Mouse (Mus musculus) midbrain, embryonic 12.5 days (tissue): ENCODE data around the gene Brms1. TPM values are rescaled to one million over a fixed set of nuclear protein-coding genes. Genes with fewer than 3 reads are reported as not detected.

Source experiments
- ATAC-seq: fragments of 200-750 bp; cut with Nextera tagmentation; 2 replicates; pipeline ENCODE4 v1.8.0; 2017; ENCODE audit warnings: low read depth, moderate TSS enrichment, moderate library complexity; ENCODE audit not compliant: low FRiP score
- H3K27ac ChIP-seq: fragments of 300-500 bp; sonication (generic); replicated peaks from 2 replicates; pipeline ENCODE4 v1.5.1; 2016; ENCODE audit warnings: mild to moderate bottlenecking
- H3K27me3 ChIP-seq: fragments of 300-500 bp; sonication (generic); 2 replicates; pipeline ENCODE4 v1.6.1; 2016; ENCODE audit warnings: mild to moderate bottlenecking
- H3K36me3 ChIP-seq: fragments of 300-500 bp; sonication (generic); 2 replicates; pipeline ENCODE4 v1.6.1; 2016
- H3K4me1 ChIP-seq: fragments of 300-500 bp; sonication (generic); 2 replicates; pipeline ENCODE4 v1.6.1; 2016
- H3K4me2 ChIP-seq: fragments of 300-500 bp; sonication (generic); replicated peaks from 2 replicates; pipeline ENCODE4 v1.6.1; 2016; ENCODE audit warnings: mild to moderate bottlenecking, moderate library complexity
- H3K4me3 ChIP-seq: fragments of 300-500 bp; sonication (generic); 2 replicates; pipeline ENCODE4 v1.5.1; 2016; ENCODE audit warnings: mild to moderate bottlenecking
- H3K9ac ChIP-seq: fragments of 300-500 bp; sonication (generic); replicated peaks from 2 replicates; pipeline ENCODE4 v1.6.1; 2016; ENCODE audit warnings: mild to moderate bottlenecking, moderate library complexity
- H3K9me3 ChIP-seq: fragments of 300-500 bp; sonication (generic); 2 replicates; pipeline ENCODE4 v1.6.1; 2016; ENCODE audit warnings: mild to moderate bottlenecking
- WGBS: fragments of 180-500 bp; shearing (Covaris S2); methylation state at CpG from one replicate; pipeline ENCODE4 v1.1.7; 2016; 5-methylcytosine and 5-hydroxymethylcytosine counted together
- polyA plus RNA-seq: library from polyadenylated mRNA; unstranded; fragments of >200 nt; fragmentation: Nextera tagmentation; extraction: Ambion mirVana; gene quantifications from 2 replicates; pipeline ENCODE4 v1.2.1, GENCODE M21; 2016

The Brms1 gene
- polyA plus RNA-seq, 1 experiment from 2014 or later, result 63.7 TPM

DNA sequence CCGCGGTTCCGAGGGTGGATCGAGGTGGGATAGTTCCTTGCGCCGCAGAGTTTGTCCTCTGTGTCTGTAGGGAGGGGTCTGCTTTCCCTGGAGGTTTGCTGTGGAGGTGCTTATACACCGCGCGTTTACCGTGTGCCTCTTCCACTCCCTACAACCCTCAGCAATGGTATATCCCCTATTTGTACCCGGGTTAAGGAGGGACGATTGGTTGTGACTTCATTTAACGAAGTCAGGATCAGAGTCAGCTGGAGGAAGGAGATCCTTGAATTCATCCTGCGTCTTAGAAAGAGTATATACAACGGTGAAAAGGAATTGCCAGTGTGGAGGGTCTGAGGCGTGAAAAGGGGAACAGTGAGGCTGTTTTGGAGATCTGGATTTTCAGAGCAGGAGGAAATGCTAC, 434 bp downstream of the Brms1 start:
- Histone ChIP-seq H3K4me2 (peak overlapping the region; percentile 100), H3K4me3 (peak overlapping the region; percentile 85), H3K27me3 (peaks cover 7% of the 10 kb centered on the region; the same call in 1 of the 2 replicates), H3K4me1 (peaks cover 38% of the 10 kb centered on the region), H3K9me3 (no peaks in the 10 kb centered on the region), H3K27ac (peak overlapping the region; percentile 69), H3K9ac (peak overlapping the region; percentile 88), H3K36me3 (peaks cover 28% of the 10 kb centered on the region)
- no peak for ATAC-seq
- WGBS, result 3% methylated on average over 16 of the region's 16 CpGs

DNA sequence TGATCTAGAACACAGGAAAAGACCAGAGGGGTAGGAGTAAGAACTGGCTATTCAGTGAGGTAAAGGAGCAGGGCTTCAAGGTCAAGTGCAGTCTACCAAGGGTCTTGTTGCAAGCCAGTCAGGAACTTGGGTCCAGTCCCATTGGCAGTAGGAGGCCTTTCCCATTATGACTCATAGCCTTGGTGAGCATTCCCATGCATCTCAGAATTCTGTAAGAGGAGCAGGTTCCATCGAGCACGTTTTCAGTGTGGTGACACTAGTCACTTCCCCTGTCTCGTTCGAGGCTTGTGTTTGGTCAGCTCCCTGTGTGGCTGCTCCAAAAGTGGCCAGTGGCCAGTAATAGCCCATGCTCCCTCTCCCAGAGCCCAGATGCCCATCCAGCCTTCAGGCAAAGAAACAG, 4.4 kb downstream of the Brms1 start:
- Histone ChIP-seq H3K4me1 (peaks cover 32% of the 10 kb centered on the region), H3K36me3 (peaks cover 58% of the 10 kb centered on the region), H3K27ac (no peak overlapping the region), H3K9me3 (no peaks in the 10 kb centered on the region), H3K9ac (no peak overlapping the region), H3K4me3 (no peak overlapping the region), H3K4me2 (no peak overlapping the region), H3K27me3 (peaks cover 11% of the 10 kb centered on the region)
- no peak for ATAC-seq
- 86% methylated on average over 4 of the region's 4 CpGs for WGBS

- no peak overlapping the region for H3K4me2 ChIP-seq
- H3K9ac ChIP-seq, result no peak overlapping the region
- H3K4me1 ChIP-seq, result peaks cover 25% of the 10 kb centered on the region
- WGBS, result 80% methylated on average over 14 of the region's 14 CpGs
- H3K27ac ChIP-seq, result no peak overlapping the region
- H3K36me3 ChIP-seq, result peaks cover 51% of the 10 kb centered on the region
- no peaks in the 10 kb centered on the region for H3K9me3 ChIP-seq
- peaks cover 39% of the 10 kb centered on the region for H3K27me3 ChIP-seq
- H3K4me3 ChIP-seq, result no peak overlapping the region
- ATAC-seq, result no peak
Observed at GRCm38 (mm10) chr19:5048138-5049056, 7.2 kb downstream of the Brms1 start.

DNA sequence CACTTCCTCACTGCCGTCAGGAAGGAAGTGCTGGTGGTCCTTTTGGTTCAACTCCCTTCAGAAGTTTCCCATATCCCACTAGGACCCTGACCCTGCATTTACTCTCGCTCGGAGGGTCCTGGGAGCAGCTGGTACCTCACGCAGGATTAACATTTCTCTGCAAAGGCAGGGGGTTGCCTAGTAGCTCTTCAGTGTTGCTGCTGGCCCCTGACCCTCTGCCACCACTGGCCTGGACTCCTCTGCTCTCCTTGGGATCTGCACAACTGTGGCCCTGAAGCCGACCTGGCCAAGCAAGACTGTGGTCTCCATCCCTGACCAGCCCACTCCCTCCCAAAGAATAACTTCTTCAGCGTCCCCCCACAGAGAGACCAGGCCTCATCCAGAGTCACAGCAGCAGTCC, 8.2 kb downstream of the Brms1 start:
- ATAC-seq, result no peak
- 42% methylated on average over 6 of the region's 6 CpGs for WGBS
- Histone ChIP-seq H3K4me1 (peaks cover 25% of the 10 kb centered on the region), H3K9me3 (no peaks in the 10 kb centered on the region), H3K36me3 (peaks cover 43% of the 10 kb centered on the region), H3K9ac (no peak overlapping the region), H3K27ac (peak overlapping the region; percentile 15; the same call in 1 of the 2 replicates), H3K4me3 (no peak overlapping the region), H3K4me2 (no peak overlapping the region), H3K27me3 (peaks cover 49% of the 10 kb centered on the region)

GRCm38 (mm10) chr19:5050047-5050905, 9.1 kb downstream of the Brms1 start, which contains the start of gene Rin1:
Gene Rin1, plus strand, starts transcription at chr19:5050481.
- Histone ChIP-seq H3K27ac (peak within 1 kb of the TSS; percentile 15; the same call in 1 of the 2 replicates), H3K4me2 (peak within 1 kb of the TSS; percentile 11; the same call in 1 of the 2 replicates), H3K9me3 (no peaks in the 10 kb centered on the region), H3K9ac (0 out of 2 replicates have a peak within 1 kb of the TSS, but pooled peaks have one; percentile 28), H3K4me1 (peaks cover 25% of the 10 kb centered on the region), H3K27me3 (peaks cover 58% of the 10 kb centered on the region), H3K4me3 (peak within 1 kb of the TSS; percentile 6; the same call in 1 of the 2 replicates), H3K36me3 (peaks cover 42% of the 10 kb centered on the region)
- ATAC-seq, result peak; percentile 50
- 14% methylated on average over 14 of the region's 14 CpGs for WGBS

DNA sequence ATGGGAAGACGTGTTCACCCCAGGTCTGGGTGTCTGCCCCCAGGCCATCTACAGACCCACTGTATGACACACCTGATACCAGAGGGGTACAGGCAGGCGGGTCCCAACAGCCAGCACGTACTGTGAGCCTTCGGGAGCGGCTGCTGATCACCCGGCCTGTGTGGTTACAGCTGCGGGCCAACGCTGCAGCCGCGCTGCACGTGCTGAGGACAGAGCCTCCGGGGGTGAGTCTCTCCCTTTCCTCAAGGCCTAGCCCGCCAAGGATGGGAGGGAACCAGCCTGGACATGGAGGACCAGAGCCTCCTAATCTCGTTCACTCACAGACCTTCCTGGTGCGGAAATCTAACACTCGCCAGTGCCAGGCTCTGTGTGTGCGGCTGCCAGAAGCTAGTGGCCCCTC, 9.9 kb downstream of the Brms1 start:
- Histone ChIP-seq H3K27me3 (peaks cover 60% of the 10 kb centered on the region), H3K4me2 (peak overlapping the region; percentile 11; the same call in 1 of the 2 replicates), H3K4me1 (peaks cover 25% of the 10 kb centered on the region), H3K4me3 (peak overlapping the region; percentile 6; the same call in 1 of the 2 replicates), H3K36me3 (peaks cover 35% of the 10 kb centered on the region), H3K9me3 (no peaks in the 10 kb centered on the region), H3K27ac (no peak overlapping the region), H3K9ac (no peak overlapping the region)
- WGBS, result 6% methylated on average over 17 of the region's 17 CpGs
- peak; percentile 8; the same call in 1 of the 2 replicates for ATAC-seq

GRCm38 (mm10) chr19:5051515-5051914, 10.4 kb downstream of the Brms1 start:
- H3K4me1 ChIP-seq, result peaks cover 30% of the 10 kb centered on the region
- H3K9me3 ChIP-seq, result no peaks in the 10 kb centered on the region
- H3K4me3 ChIP-seq, result no peak overlapping the region
- WGBS, result 43% methylated on average over 3 of the region's 3 CpGs
- ATAC-seq, result no peak
- peaks cover 60% of the 10 kb centered on the region for H3K27me3 ChIP-seq
- H3K4me2 ChIP-seq, result peak overlapping the region; percentile 11; the same call in 1 of the 2 replicates
- no peak overlapping the region for H3K9ac ChIP-seq
- no peak overlapping the region for H3K27ac ChIP-seq
- H3K36me3 ChIP-seq, result peaks cover 31% of the 10 kb centered on the region

DNA sequence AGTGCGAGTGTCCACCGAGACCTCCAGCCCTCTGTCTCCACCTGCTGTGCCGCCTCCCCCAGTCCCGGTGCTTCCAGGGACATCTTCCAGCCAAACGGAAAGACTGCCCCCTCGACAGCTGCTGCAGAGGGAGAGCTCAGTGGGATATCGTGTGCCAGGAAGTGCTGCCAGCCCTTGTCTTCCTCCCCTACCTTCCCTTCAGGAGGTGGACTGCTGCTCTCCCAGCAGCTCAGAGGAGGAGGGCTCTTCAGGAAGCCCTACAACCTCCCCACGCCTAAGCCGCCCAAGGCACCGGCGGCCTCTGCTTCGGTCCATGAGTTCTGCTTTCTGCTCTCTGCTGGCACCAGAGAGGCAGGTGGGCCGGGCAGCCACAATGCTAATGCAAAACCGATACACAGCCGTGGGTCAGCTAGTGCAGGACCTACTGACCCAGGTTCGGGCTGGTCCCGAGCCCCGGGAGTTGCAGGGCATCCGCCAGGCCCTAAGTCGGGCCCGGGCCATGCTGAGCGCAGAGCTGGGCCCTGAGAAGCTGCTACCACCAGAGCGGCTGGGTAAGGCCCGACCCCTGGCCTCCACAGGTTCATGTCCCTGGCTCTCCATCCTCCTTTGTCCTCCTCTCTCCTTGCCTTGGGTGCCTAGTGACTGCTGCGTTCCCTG, 11.1 kb downstream of the Brms1 start:
- peaks cover 60% of the 10 kb centered on the region for H3K27me3 ChIP-seq
- peaks cover 23% of the 10 kb centered on the region for H3K36me3 ChIP-seq
- peaks cover 31% of the 10 kb centered on the region for H3K4me1 ChIP-seq
- 22% methylated on average over 25 of the region's 25 CpGs for WGBS
- ATAC-seq, result no peak
- H3K9ac ChIP-seq, result no peak overlapping the region
- H3K4me2 ChIP-seq, result no peak overlapping the region
- H3K4me3 ChIP-seq, result no peak overlapping the region
- H3K27ac ChIP-seq, result no peak overlapping the region
- no peaks in the 10 kb centered on the region for H3K9me3 ChIP-seq

DNA sequence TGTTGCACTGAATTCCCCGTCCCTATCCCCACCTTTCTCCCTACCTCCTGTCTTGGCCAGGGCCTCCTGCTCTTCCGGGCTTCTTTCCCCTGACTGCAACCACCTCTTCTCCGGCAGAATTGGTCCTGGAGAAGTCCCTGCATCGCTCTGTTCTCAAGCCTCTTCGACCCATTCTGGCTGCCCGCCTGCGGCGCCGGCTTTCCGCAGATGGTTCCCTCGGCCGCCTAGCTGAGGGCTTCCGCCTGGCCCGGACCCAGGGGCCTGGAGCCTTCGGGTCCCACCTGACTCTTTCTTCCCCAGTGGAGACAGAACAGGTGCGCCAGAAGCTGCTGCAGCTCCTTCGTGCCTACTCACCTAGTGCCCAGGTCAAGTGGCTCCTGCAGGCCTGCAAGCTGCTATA, 11.7 kb downstream of the Brms1 start:
- H3K36me3 ChIP-seq, result peaks cover 17% of the 10 kb centered on the region
- WGBS, result 61% methylated on average over 17 of the region's 17 CpGs
- no peak overlapping the region for H3K4me3 ChIP-seq
- H3K9ac ChIP-seq, result no peak overlapping the region
- no peaks in the 10 kb centered on the region for H3K9me3 ChIP-seq
- H3K27ac ChIP-seq, result no peak overlapping the region
- peaks cover 60% of the 10 kb centered on the region for H3K27me3 ChIP-seq
- peaks cover 31% of the 10 kb centered on the region for H3K4me1 ChIP-seq
- ATAC-seq, result no peak
- no peak overlapping the region for H3K4me2 ChIP-seq

DNA sequence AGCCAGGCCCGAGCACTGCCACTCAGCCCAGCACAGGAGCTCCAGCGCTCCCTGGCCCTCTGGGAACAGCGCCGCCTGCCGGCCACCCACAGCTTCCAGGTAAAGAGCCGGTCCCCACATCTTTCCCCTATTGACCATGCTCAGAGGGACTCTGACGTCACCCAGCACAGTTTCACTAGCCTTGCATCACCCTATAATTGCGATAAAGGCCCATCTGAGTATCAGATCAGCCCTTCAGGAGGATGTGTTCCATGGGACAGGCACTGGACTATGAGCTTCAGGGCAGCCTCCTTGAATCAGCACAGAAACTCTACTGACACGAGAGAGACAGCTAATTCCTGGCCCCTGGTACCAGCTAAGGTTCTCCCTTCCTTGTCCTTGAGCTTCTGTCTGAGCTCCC, 12.8 kb downstream of the Brms1 start:
- WGBS, result 15% methylated on average over 9 of the region's 9 CpGs
- H3K27ac ChIP-seq, result no peak overlapping the region
- no peak overlapping the region for H3K9ac ChIP-seq
- H3K4me2 ChIP-seq, result no peak overlapping the region
- ATAC-seq, result no peak
- H3K36me3 ChIP-seq, result peaks cover 8% of the 10 kb centered on the region
- peaks cover 36% of the 10 kb centered on the region for H3K4me1 ChIP-seq
- no peak overlapping the region for H3K4me3 ChIP-seq
- H3K27me3 ChIP-seq, result peaks cover 66% of the 10 kb centered on the region
- H3K9me3 ChIP-seq, result no peaks in the 10 kb centered on the region

DNA sequence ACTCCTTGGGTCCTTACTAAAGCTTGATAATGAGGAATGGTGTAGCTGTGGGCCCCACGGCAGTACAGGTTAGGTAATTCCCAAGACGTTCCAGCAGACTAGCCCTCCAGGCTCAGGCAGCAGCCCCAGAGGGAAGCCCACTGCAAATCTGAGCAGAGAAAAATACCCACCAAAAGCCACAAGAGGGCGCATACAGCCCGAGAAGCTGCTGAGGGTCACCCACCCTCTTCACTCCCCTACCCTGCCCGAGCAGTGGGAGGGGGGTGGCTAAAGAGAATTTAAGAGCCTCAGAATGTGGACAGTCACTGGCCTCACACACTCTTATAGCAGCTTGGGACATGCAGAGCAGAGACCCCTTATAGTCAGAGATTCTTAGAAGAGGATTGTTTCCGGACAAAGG, 15.1 kb downstream of the Brms1 start:
- peak; percentile 13; the same call in 1 of the 2 replicates for ATAC-seq
- Histone ChIP-seq H3K4me1 (peaks cover 31% of the 10 kb centered on the region), H3K4me3 (no peak overlapping the region), H3K9me3 (no peaks in the 10 kb centered on the region), H3K27me3 (peaks cover 56% of the 10 kb centered on the region), H3K4me2 (no peak overlapping the region), H3K9ac (no peak overlapping the region), H3K36me3 (no peaks in the 10 kb centered on the region), H3K27ac (no peak overlapping the region)
- 10% methylated on average over 6 of the region's 6 CpGs for WGBS
